In genomic region chr9:65214778-65215493, GRCm38 (mm10) we compare ENCODE assay signal across 7 mouse cellular contexts. TPM values are rescaled to one million over a fixed set of nuclear protein-coding genes. Genes with fewer than 3 reads are reported as not detected.
DNase-seq lines count a peak whose midpoint lies in the region; ATAC-seq lines count a peak whose summit lies in the region.

No protein-coding gene starts in this region.

- intact Hi-C loops in gastrocnemius, postnatal 36 days (cut with DNase I): no loop called here
- intact Hi-C loops in left cerebral cortex, postnatal 4 days (cut with DNase I): no loop called here

- peak; percentile 93 for ATAC-seq in intestine, embryonic 16.5 days
- ATAC-seq in midbrain, embryonic 11.5 days (ENCODE audit: low FRiP score): peak; percentile 95

- peaks cover 21% of the 10 kb centered on the region for H3K4me1 ChIP-seq in intestine, embryonic 16.5 days (ENCODE audit: control insufficient read depth, insufficient read depth, low read length)
- H3K4me1 ChIP-seq in midbrain, embryonic 11.5 days (ENCODE audit: control insufficient read depth, insufficient read depth, low read length): peaks cover 6% of the 10 kb centered on the region

- peak overlapping the region; percentile 91 for H3K4me2 ChIP-seq in intestine, embryonic 16.5 days (ENCODE audit: low read depth, low read length)
- peak overlapping the region; percentile 92 for H3K4me2 ChIP-seq in midbrain, embryonic 11.5 days

- WGBS in intestine, embryonic 16.5 days: under 1% methylated on average over 59 of the region's 59 CpGs
- under 1% methylated on average over 56 of the region's 59 CpGs for WGBS in midbrain, embryonic 11.5 days

- no peaks in the 10 kb centered on the region for H3K27me3 ChIP-seq in intestine, embryonic 16.5 days (replicated peaks; ENCODE audit: control insufficient read depth, insufficient read depth, low read length)
- H3K27me3 ChIP-seq in midbrain, embryonic 11.5 days (ENCODE audit: control insufficient read depth, insufficient read depth, low read length): no peaks in the 10 kb centered on the region

- H3K9me3 ChIP-seq in intestine, embryonic 16.5 days (ENCODE audit: control insufficient read depth, low read length): no peaks in the 10 kb centered on the region
- H3K9me3 ChIP-seq in midbrain, embryonic 11.5 days (ENCODE audit: control insufficient read depth, low read length): no peaks in the 10 kb centered on the region

- H3K9ac ChIP-seq in intestine, embryonic 16.5 days (ENCODE audit: low read depth, low read length): peak overlapping the region; percentile 84
- H3K9ac ChIP-seq in midbrain, embryonic 11.5 days (ENCODE audit: low read length): peak overlapping the region; percentile 84

- peak; percentile 87 for DNase-seq in adrenal gland, adult 8-10 months
- peak; percentile 90 for DNase-seq in embryo, embryonic 11 days
- peak; percentile 88 to 93 for DNase-seq in gastrocnemius, postnatal 36 days
- DNase-seq in left cerebral cortex, postnatal 4 days: peak; percentile 86
- peak; percentile 98 for DNase-seq in midbrain, embryonic 11.5 days (ENCODE audit: low spot score, missing footprints)
- DNase-seq in skeletal muscle tissue, adult 2 months (ENCODE audit: low read depth, low spot score): peak; percentile 85

- H3K4me3 ChIP-seq in intestine, embryonic 16.5 days (ENCODE audit: low read length): peak overlapping the region; percentile 61
- H3K4me3 ChIP-seq in midbrain, embryonic 11.5 days (ENCODE audit: low read depth, low read length): peak overlapping the region; percentile 57

- H3K27ac ChIP-seq in intestine, embryonic 16.5 days (ENCODE audit: low read length): peak overlapping the region; percentile 99
- H3K27ac ChIP-seq in midbrain, embryonic 11.5 days (ENCODE audit: low read depth, low read length): peak overlapping the region; percentile 78

- H3K36me3 ChIP-seq in intestine, embryonic 16.5 days (ENCODE audit: control insufficient read depth, insufficient read depth, low read length): no peaks in the 10 kb centered on the region
- H3K36me3 ChIP-seq in midbrain, embryonic 11.5 days (ENCODE audit: control insufficient read depth, insufficient read depth, low read length): no peaks in the 10 kb centered on the region

RNA-seq across cellular contexts. Expression of gene Parp16, which starts 19.8 kb away (rescaled TPM):
- 10 to 100 TPM; 16.2 to 44.2 (median 33.1) TPM for total RNA-seq in adrenal gland, adult 8-10 months (2022)
- total RNA-seq in gastrocnemius, postnatal 36 days (2021): 1 to 10 TPM; 3.4 to 4.0 TPM
- 10.8 and 11.0 TPM in 2 replicates for polyA plus RNA-seq in intestine, embryonic 16.5 days (2015; fragmentation: Nextera tagmentation; extraction: Ambion mirVana)
- 1 to 10 TPM; 5.8 to 6.9 TPM for total RNA-seq in left cerebral cortex, postnatal 4 days (2021)
- 5.2 and 6.4 TPM in 2 replicates for polyA plus RNA-seq in midbrain, embryonic 11.5 days (2014; fragmentation: Nextera tagmentation; extraction: Ambion mirVana)

RNA-seq across cellular contexts. Expression of gene Cilp, which starts 50.0 kb away (rescaled TPM):
- total RNA-seq in adrenal gland, adult 8-10 months (2022): 10 to 100 TPM in 1 of 4 experiments, 1 to 10 TPM in 3; 3.2 to 10.7 (median 6.1) TPM
- total RNA-seq in gastrocnemius, postnatal 36 days (2021): 10 to 100 TPM; 13.6 to 24.2 TPM
- polyA plus RNA-seq in intestine, embryonic 16.5 days (2015; fragmentation: Nextera tagmentation; extraction: Ambion mirVana): 1.7 and 2.0 TPM in 2 replicates
- total RNA-seq in left cerebral cortex, postnatal 4 days (2021): not detected
- polyA plus RNA-seq in midbrain, embryonic 11.5 days (2014; fragmentation: Nextera tagmentation; extraction: Ambion mirVana): 0.12 and 0.16 TPM in 2 replicates

Comparison
In these comparisons a context has a peak if more than half of its experiments do, and no peak if none do; other contexts are left out.
1. Peak in every context shown above with its lines: DNase-seq, ATAC-seq, H3K4me3 ChIP-seq and H3K27ac ChIP-seq.